Mouse (Mus musculus) forebrain, embryonic 11.5 days (tissue): ENCODE measurements around the gene Mesd. TPM values are rescaled to one million over a fixed set of nuclear protein-coding genes. Genes with fewer than 3 reads are reported as not detected.

Experiments used
- polyA plus RNA-seq: library from polyadenylated mRNA; unstranded; fragments of >200 nt; fragmentation: Nextera tagmentation; extraction: Ambion mirVana; gene quantifications from 2 replicates; pipeline ENCODE4 v1.2.1, GENCODE M21; 2014

The Mesd gene
- polyA plus RNA-seq, 1 experiment from 2014 or later = 70.1 TPM

Other genes starting within 250 kb of the Mesd start
- gene Il16, start 138.7 kb upstream of the Mesd start, polyA plus RNA-seq = 0.77 and 0.99 TPM in 2 replicates
- gene Cfap161, start 89.6 kb upstream of the Mesd start, polyA plus RNA-seq = 0.21 TPM in 1 of 2 replicates, not detected in the other
- gene Tlnrd1, start 161 bp upstream of the Mesd start, polyA plus RNA-seq = 14.3 and 14.5 TPM in 2 replicates
- 0.71 and 0.94 TPM in 2 replicates for gene Cemip, start 202.0 kb downstream of the Mesd start, polyA plus RNA-seq